Mouse (Mus musculus): Measurements from ENCODE around the gene Matn4. TPM values are rescaled to one million over a fixed set of nuclear protein-coding genes. Genes with fewer than 3 reads are reported as not detected.

Gene Matn4
- polyA plus RNA-seq, 1 experiment: 78.0 TPM

DNA sequence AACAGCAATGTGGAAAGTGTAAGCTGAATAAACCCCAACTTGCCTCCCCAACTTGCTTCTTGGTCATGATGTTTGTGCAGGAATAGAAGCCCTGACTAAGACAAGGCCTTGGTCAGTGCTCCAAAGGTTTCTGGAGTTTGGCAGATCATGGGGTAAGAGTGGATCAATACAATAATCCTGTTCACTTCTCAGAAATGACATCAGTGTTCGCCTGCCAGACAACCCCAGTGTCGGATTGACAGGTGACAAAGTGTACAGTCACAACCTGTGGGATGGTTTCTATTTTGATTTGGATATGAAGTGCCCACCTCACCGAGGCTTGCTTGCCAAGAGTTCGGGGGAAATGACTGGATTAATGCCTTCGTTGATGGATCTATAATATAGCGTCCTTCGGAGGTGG is 16.3 kb upstream of the Matn4 start:
- 84% methylated on average over 7 of the region's 7 CpGs for WGBS
- no peak for DNase-seq
- H3K4me3 ChIP-seq (replicated peaks; ENCODE audit: extremely low read depth, low read depth, low read length): no peak overlapping the region
- H3K4me1 ChIP-seq (ENCODE audit: control insufficient read depth, insufficient read depth, low read length): peaks cover 7% of the 10 kb centered on the region
- TF ChIP-seq POLR2A (IDR thresholded peaks at IDR 0.05; ENCODE audit: borderline replicate concordance, extremely low read depth, low read depth, low read length) (no peak), CTCF (IDR thresholded peaks at IDR 0.05; ENCODE audit: insufficient read depth, low read length) (no peak)

DNA sequence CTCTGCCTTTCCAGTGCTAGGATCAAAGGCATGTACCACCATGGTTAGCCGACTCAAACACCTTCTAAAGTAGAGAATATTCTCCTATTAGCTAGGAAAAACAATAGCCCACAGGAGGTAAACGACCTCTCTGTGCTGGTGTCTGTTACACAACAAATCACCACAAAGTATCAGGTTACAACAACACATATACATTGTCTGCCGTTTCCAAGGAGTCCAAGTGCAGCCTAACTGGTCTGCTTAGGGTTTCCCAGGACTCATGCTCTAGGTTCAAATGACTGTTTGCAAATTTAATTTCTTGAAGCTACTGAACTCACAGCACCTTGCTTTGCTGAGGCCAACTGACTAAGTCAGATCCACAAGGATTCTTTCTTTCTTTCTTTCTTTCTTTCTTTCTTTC is 14.5 kb upstream of the Matn4 start:
- no peak overlapping the region for H3K4me3 ChIP-seq (replicated peaks; ENCODE audit: extremely low read depth, low read depth, low read length)
- TF ChIP-seq CTCF (IDR thresholded peaks at IDR 0.05; ENCODE audit: insufficient read depth, low read length): no peak
- no peak for TF ChIP-seq POLR2A (IDR thresholded peaks at IDR 0.05; ENCODE audit: borderline replicate concordance, extremely low read depth, low read depth, low read length)
- H3K4me1 ChIP-seq (ENCODE audit: control insufficient read depth, insufficient read depth, low read length): peaks cover 7% of the 10 kb centered on the region
- no peak for DNase-seq
- WGBS: 15% methylated on average over 3 of the region's 3 CpGs

GRCm38 (mm10) chr2:164418308-164418875 is 13.4 kb upstream of the Matn4 start:
- Histone ChIP-seq H3K4me3 (replicated peaks; ENCODE audit: extremely low read depth, low read depth, low read length) (no peak overlapping the region), H3K4me1 (ENCODE audit: control insufficient read depth, insufficient read depth, low read length) (peaks cover 7% of the 10 kb centered on the region)
- WGBS: 42% methylated on average over 3 of the region's 3 CpGs
- TF ChIP-seq CTCF (IDR thresholded peaks at IDR 0.05; ENCODE audit: insufficient read depth, low read length) (no peak), POLR2A (IDR thresholded peaks at IDR 0.05; ENCODE audit: borderline replicate concordance, extremely low read depth, low read depth, low read length) (no peak)
- DNase-seq: no peak

DNA sequence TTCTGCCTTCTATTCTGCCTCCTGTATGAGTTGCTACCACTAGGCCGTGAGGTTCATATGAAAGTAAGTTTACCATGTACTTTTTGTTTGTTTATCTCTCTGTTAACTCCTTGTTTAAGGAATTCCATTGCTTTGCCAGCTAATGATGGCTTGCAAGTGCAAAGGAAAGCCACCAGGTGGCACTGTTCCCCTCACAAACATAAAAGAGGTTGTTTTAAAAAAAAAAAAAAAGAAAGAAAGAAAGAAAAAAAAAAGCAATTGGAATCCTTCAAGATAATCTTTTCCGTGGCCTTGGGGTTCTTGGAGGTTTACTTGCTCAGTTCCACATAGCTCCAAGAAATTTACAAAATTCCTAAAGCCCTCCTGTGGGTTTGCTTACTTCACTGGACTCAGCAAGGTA is 12.2 kb upstream of the Matn4 start:
- DNase-seq: no peak
- 1% methylated on average over 2 of the region's 2 CpGs for WGBS

DNA sequence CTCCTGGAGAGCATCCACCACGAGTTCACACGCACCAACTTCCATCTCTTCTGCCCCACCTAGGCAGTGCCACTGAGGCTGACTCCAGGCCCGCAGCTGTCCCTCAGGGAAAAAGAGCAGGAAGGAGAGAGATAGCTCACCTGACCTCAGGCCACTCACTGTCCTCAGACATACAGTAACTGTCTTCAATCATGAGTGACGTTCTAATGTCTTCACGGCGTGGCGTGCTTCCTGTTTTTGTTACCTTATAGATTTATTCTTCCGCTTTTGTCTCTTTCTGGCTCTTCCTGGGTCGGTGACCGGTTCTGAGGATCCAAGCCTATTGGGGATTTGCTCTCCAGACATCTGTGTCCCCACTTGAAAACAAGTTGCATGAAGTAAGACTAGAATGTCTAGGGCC is 9.6 kb upstream of the Matn4 start:
- WGBS: 48% methylated on average over 10 of the region's 10 CpGs
- DNase-seq: no peak

More for the DNA sequence above, 12.2 kb upstream of the Matn4 start:
- Histone ChIP-seq H3K4me3 (replicated peaks; ENCODE audit: extremely low read depth, low read depth, low read length) (no peak overlapping the region), H3K4me1 (ENCODE audit: control insufficient read depth, insufficient read depth, low read length) (peaks cover 7% of the 10 kb centered on the region)
- TF ChIP-seq POLR2A (IDR thresholded peaks at IDR 0.05; ENCODE audit: borderline replicate concordance, extremely low read depth, low read depth, low read length) (no peak), CTCF (IDR thresholded peaks at IDR 0.05; ENCODE audit: insufficient read depth, low read length) (peak; percentile 47; the same call in 1 of the 2 replicates)

DNA sequence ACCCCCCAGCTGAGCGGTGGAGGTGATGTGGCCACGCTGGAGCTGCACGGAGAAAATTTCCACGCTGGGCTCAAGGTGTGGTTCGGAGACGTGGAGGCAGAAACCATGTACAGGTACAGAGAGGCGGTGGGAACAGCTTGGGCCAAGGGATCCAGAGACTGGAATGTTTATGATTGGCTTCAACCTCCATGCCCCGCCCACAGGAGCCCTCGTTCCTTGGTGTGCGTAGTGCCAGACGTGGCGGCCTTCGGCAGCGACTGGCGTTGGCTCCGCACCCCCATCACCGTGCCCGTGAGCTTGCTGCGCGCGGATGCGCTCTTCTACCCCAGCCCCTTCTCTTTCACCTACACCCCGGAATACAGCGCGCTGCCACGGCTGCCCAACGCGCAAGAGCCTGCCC is 9.2 kb upstream of the Matn4 start:
- no peak overlapping the region for H3K4me3 ChIP-seq (replicated peaks; ENCODE audit: extremely low read depth, low read depth, low read length)
- 23% methylated on average over 28 of the region's 28 CpGs for WGBS
- H3K4me1 ChIP-seq (ENCODE audit: control insufficient read depth, insufficient read depth, low read length): peaks cover 7% of the 10 kb centered on the region
- no peak for DNase-seq
- no peak; the same call in 1 of the 2 replicates for TF ChIP-seq POLR2A (IDR thresholded peaks at IDR 0.05; ENCODE audit: borderline replicate concordance, extremely low read depth, low read depth, low read length)
- no peak for TF ChIP-seq CTCF (IDR thresholded peaks at IDR 0.05; ENCODE audit: insufficient read depth, low read length)

More for the DNA sequence above, 9.6 kb upstream of the Matn4 start:
- TF ChIP-seq POLR2A (IDR thresholded peaks at IDR 0.05; ENCODE audit: borderline replicate concordance, extremely low read depth, low read depth, low read length) (no peak), CTCF (IDR thresholded peaks at IDR 0.05; ENCODE audit: insufficient read depth, low read length) (no peak)
- Histone ChIP-seq H3K4me1 (ENCODE audit: control insufficient read depth, insufficient read depth, low read length) (peaks cover 7% of the 10 kb centered on the region), H3K4me3 (replicated peaks; ENCODE audit: extremely low read depth, low read depth, low read length) (no peak overlapping the region)

GRCm38 (mm10) chr2:164407708-164408107 is 2.7 kb upstream of the Matn4 start:
- Histone ChIP-seq H3K4me3 (replicated peaks; ENCODE audit: extremely low read depth, low read depth, low read length) (no peak overlapping the region), H3K4me1 (ENCODE audit: control insufficient read depth, insufficient read depth, low read length) (no peaks in the 10 kb centered on the region)
- WGBS: under 1% methylated on average over 22 of the region's 22 CpGs
- peak; percentile 72 for DNase-seq
- no peak for TF ChIP-seq POLR2A (IDR thresholded peaks at IDR 0.05; ENCODE audit: borderline replicate concordance, extremely low read depth, low read depth, low read length)
- peak; percentile 84 for TF ChIP-seq CTCF (IDR thresholded peaks at IDR 0.05; ENCODE audit: insufficient read depth, low read length)

- WGBS: 54% methylated on average over 5 of the region's 5 CpGs
- Histone ChIP-seq H3K4me3 (replicated peaks; ENCODE audit: extremely low read depth, low read depth, low read length) (peak overlapping the region; percentile 40), H3K4me1 (ENCODE audit: control insufficient read depth, insufficient read depth, low read length) (no peaks in the 10 kb centered on the region)
- TF ChIP-seq POLR2A (IDR thresholded peaks at IDR 0.05; ENCODE audit: borderline replicate concordance, extremely low read depth, low read depth, low read length) (no peak), CTCF (IDR thresholded peaks at IDR 0.05; ENCODE audit: insufficient read depth, low read length) (no peak)
- DNase-seq: no peak
These were observed 559 bp upstream of the Matn4 start for GRCm38 (mm10) chr2:164405519-164405918.

- Histone ChIP-seq H3K4me1 (ENCODE audit: control insufficient read depth, insufficient read depth, low read length) (no peaks in the 10 kb centered on the region), H3K4me3 (replicated peaks; ENCODE audit: extremely low read depth, low read depth, low read length) (peak overlapping the region; percentile 61)
- DNase-seq: peak; percentile 84
- 3% methylated on average over 49 of the region's 49 CpGs for WGBS
- 0 out of 2 replicates have a peak, but pooled peaks have one; percentile 8 for TF ChIP-seq CTCF (IDR thresholded peaks at IDR 0.05; ENCODE audit: insufficient read depth, low read length)
- TF ChIP-seq POLR2A (IDR thresholded peaks at IDR 0.05; ENCODE audit: borderline replicate concordance, extremely low read depth, low read depth, low read length): peak; percentile 62; the same call in 1 of the 2 replicates
These were observed 624 bp downstream of the Matn4 start for GRCm38 (mm10) chr2:164404082-164404990.
